Comparison of ENCODE assay signal across 9 mouse cellular contexts in the genomic region with DNA sequence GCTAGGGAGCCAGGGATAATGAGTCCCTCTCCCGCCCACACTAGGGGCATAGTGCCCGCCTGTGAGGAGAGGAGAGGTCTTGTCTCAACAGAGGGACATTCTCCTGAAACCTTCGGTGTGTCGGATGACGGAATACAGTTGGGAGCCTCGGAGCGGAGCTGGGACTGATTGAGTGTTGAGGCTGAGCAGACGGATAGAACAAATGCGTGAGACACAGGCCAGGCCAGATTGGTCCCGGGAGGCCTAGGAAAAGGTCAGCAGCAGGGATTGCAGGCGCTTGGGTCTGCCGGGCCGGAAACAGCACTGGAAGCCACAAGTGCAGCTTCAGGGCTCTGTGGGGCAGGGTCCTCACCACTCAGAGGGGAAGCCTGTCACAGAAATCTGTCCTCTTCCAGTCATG.
DNase-seq lines count a peak whose midpoint lies in the region; ATAC-seq and TF ChIP-seq lines count a peak whose summit lies in the region.
"Had no signal": no experiment of that assay in that cellular context is flagged by ENCODE, and none has a peak within 500 bp of the region (broad histone marks: within the 10 kb centered on the region; RNA-seq: fewer than 3 reads in every experiment).

No protein-coding gene starts in this region.

- no peaks in the 10 kb centered on the region for H3K9me3 ChIP-seq in hindbrain, embryonic 12.5 days (replicated peaks)
- H3K9me3 ChIP-seq in hindbrain, embryonic 16.5 days (ENCODE audit: control insufficient read depth, low read length) = no peaks in the 10 kb centered on the region
- H3K9me3 ChIP-seq in ES-E14 (ENCODE audit: control insufficient read depth, insufficient read depth, low read depth, low read length) = no peaks in the 10 kb centered on the region
- no peaks in the 10 kb centered on the region for H3K9me3 ChIP-seq in embryonic facial prominence, embryonic 10.5 days
- H3K9me3 ChIP-seq: midbrain, embryonic 12.5 days had no signal

- 0 out of 2 replicates have a peak overlapping the region, but pooled peaks have one; percentile 1 for H3K4me2 ChIP-seq in hindbrain, embryonic 12.5 days (replicated peaks)
- no peak overlapping the region for H3K4me2 ChIP-seq in hindbrain, embryonic 16.5 days (ENCODE audit: low read length)
- H3K4me2 ChIP-seq: midbrain, embryonic 12.5 days had no signal

- 37% methylated on average over 13 of the region's 13 CpGs for WGBS in hindbrain, embryonic 12.5 days
- WGBS in hindbrain, embryonic 16.5 days = 43% methylated on average over 13 of the region's 13 CpGs
- WGBS in embryonic facial prominence, embryonic 10.5 days = 18% methylated on average over 13 of the region's 13 CpGs

- H3K27me3 ChIP-seq in hindbrain, embryonic 12.5 days = no peaks in the 10 kb centered on the region
- H3K27me3 ChIP-seq in hindbrain, embryonic 16.5 days (replicated peaks; ENCODE audit: control insufficient read depth, insufficient read depth, low read length) = no peaks in the 10 kb centered on the region
- H3K27me3 ChIP-seq in embryonic facial prominence, embryonic 10.5 days (replicated peaks; ENCODE audit: low read depth, poor library complexity, severe bottlenecking) = no peaks in the 10 kb centered on the region
- H3K27me3 ChIP-seq: midbrain, embryonic 12.5 days had no signal

- no peak for ATAC-seq in hindbrain, embryonic 12.5 days (ENCODE audit: low FRiP score)
- no peak for ATAC-seq in hindbrain, embryonic 16.5 days

- no peak overlapping the region for H3K27ac ChIP-seq in hindbrain, embryonic 12.5 days
- no peak overlapping the region for H3K27ac ChIP-seq in hindbrain, embryonic 16.5 days (ENCODE audit: low read depth, low read length)
- no peak overlapping the region for H3K27ac ChIP-seq in ES-E14 (ENCODE audit: insufficient read depth, low read depth, low read length, poor library complexity, severe bottlenecking)
- peak overlapping the region; percentile 68 for H3K27ac ChIP-seq in embryonic facial prominence, embryonic 10.5 days (replicated peaks)
- H3K27ac ChIP-seq: midbrain, embryonic 12.5 days had no signal

- no peak for DNase-seq in ES-E14 (ENCODE audit: low read depth, low spot score)
- peak; percentile 54 for DNase-seq in embryonic facial prominence, embryonic 10.5 days (ENCODE audit: low spot score)
- DNase-seq in kidney, postnatal 14 days = peak; percentile 59
- no peak for DNase-seq in urinary bladder, postnatal 4 days (ENCODE audit: low spot score in 2 of 2)
- no peak for DNase-seq in gastrocnemius, postnatal 25 days
- DNase-seq: thymus, postnatal 14 days had no signal

- peaks cover 87% of the 10 kb centered on the region for H3K4me1 ChIP-seq in hindbrain, embryonic 12.5 days
- H3K4me1 ChIP-seq in hindbrain, embryonic 16.5 days (ENCODE audit: control insufficient read depth, insufficient read depth, low read depth, low read length) = peaks cover 20% of the 10 kb centered on the region
- H3K4me1 ChIP-seq in ES-E14 (ENCODE audit: control insufficient read depth in 2 of 2, insufficient read depth in 2 of 2, low read length in 2 of 2, poor library complexity in 1 of 2) = peaks cover 3 to 29% of the 10 kb centered on the region in 2 experiments; a peak in 3 of 4 replicates
- peaks cover 100% of the 10 kb centered on the region for H3K4me1 ChIP-seq in embryonic facial prominence, embryonic 10.5 days

- H3K9ac ChIP-seq in hindbrain, embryonic 12.5 days = no peak overlapping the region; the same call in 1 of the 2 replicates
- H3K9ac ChIP-seq in hindbrain, embryonic 16.5 days (ENCODE audit: low read depth, low read length) = no peak overlapping the region
- 0 out of 2 replicates have a peak overlapping the region, but pooled peaks have one; percentile 12 for H3K9ac ChIP-seq in ES-E14 (ENCODE audit: insufficient read depth, low read depth, low read length, poor library complexity, severe bottlenecking)

- no peak overlapping the region for H3K4me3 ChIP-seq in hindbrain, embryonic 12.5 days
- H3K4me3 ChIP-seq in hindbrain, embryonic 16.5 days (ENCODE audit: low read length) = no peak overlapping the region
- no peak overlapping the region for H3K4me3 ChIP-seq in ES-E14 (ENCODE audit: insufficient read depth in 1 of 2, low read depth in 1 of 2, low read length in 2 of 2, poor library complexity in 1 of 2, severe bottlenecking in 1 of 2)
- H3K4me3 ChIP-seq in embryonic facial prominence, embryonic 10.5 days = peak overlapping the region; percentile 8
- H3K4me3 ChIP-seq: midbrain, embryonic 12.5 days had no signal

- no peaks in the 10 kb centered on the region for H3K36me3 ChIP-seq in hindbrain, embryonic 12.5 days
- H3K36me3 ChIP-seq in hindbrain, embryonic 16.5 days (ENCODE audit: control insufficient read depth, insufficient read depth, low read length) = no peaks in the 10 kb centered on the region
- no peaks in the 10 kb centered on the region for H3K36me3 ChIP-seq in ES-E14 (ENCODE audit: control insufficient read depth, insufficient read depth, low read length, poor library complexity, severe bottlenecking)
- H3K36me3 ChIP-seq in embryonic facial prominence, embryonic 10.5 days (replicated peaks) = peaks cover 35% of the 10 kb centered on the region
- H3K36me3 ChIP-seq: midbrain, embryonic 12.5 days had no signal

- in situ Hi-C loops in ES-E14 (cut with MboI; ENCODE audit: low sequenced_read_pairs in 2 of 2, unreplicated experiment in 2 of 2) = no loop called here

TF ChIP-seq in ES-E14, 5 proteins besides CTCF, POLR2A, EP300 and RAD21:
- TF ChIP-seq ZNF384 (IDR thresholded peaks at IDR 0.05; ENCODE audit: low read depth, low read length) (no peak), HCFC1 (IDR thresholded peaks at IDR 0.05; ENCODE audit: borderline replicate concordance, insufficient read depth, low read length) (no peak), CHD2 (IDR thresholded peaks at IDR 0.05; ENCODE audit: low read depth, low read length) (no peak), ZC3H11A (IDR thresholded peaks at IDR 0.05; ENCODE audit: borderline replicate concordance, low read depth, low read length) (no peak), MAFK (IDR thresholded peaks at IDR 0.05; ENCODE audit: insufficient read depth, low read depth, low read length) (no peak)
TF ChIP-seq in ES-E14: peak in this region for 0.

Comparison
In these comparisons a context has a peak if more than half of its experiments do, and no peak if none do; other contexts are left out.
1. DNase-seq: peak in embryonic facial prominence, embryonic 10.5 days (single experiment) and kidney, postnatal 14 days (single experiment); none in ES-E14 (single experiment), urinary bladder, postnatal 4 days (0 of 2) and gastrocnemius, postnatal 25 days (single experiment).